Mouse (Mus musculus): ENCODE results near the gene Fam181a.

DNA sequence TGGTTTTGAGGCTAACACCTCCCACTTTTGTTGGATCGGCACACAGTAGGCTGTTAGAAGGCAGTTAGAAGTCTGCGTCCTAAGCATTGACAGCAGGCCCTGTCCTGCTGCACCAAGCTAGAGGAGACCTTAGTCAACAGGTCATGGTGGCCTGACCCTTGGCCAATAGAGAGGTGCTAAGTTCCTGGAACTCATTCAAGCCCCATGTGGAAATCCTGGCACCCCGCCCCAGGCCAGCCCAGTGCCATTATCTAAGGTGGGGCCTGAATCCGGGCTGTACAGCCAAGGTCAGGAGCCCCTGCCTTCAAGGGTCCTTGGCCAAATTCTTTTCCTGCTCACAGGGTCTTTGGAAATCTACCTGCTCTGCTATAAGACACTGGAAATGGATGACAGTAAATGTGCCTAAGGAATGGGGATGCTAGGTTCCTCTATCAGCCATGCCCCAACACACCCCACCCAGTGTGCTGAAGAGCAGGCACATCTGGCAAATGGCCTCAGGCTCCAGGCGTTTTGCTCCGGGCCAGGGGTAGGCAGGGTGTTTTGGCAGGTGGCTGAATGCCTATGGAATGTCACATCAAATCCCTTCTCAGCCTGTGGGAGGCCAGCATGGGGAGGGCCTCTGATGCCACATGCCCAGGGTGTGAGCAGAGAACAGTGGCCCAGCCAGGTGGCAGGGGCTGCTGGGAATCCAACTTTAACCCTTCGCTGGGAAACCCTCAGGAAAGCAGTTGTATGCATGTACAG is 17.8 kb downstream of the Fam181a start:
- TF ChIP-seq CTCF (IDR thresholded peaks at IDR 0.05) (no peak), EP300 (IDR thresholded peaks at IDR 0.05) (no peak)
